Mouse (Mus musculus) heart, embryonic 13.5 days (tissue): Measurements from ENCODE around the gene Kbtbd12. TPM values are rescaled to one million over a fixed set of nuclear protein-coding genes. Genes with fewer than 3 reads are reported as not detected.

ENCODE experiments used
- ATAC-seq: fragments of 200-750 bp; cut with Nextera tagmentation; 2 replicates; pipeline ENCODE4 v1.8.0; 2017; ENCODE audit warnings: moderate TSS enrichment; ENCODE audit not compliant: insufficient number of reproducible peaks, low FRiP score, low TSS enrichment; ENCODE audit errors: extremely low read depth
- H3K27ac ChIP-seq: fragments of 300-500 bp; sonication (generic); replicated peaks from 2 replicates; pipeline ENCODE4 v1.5.1; 2015; ENCODE audit warnings: moderate library complexity, mild to moderate bottlenecking, inconsistent platforms
- H3K27me3 ChIP-seq: fragments of 300-500 bp; sonication (generic); replicated peaks from 2 replicates; pipeline ENCODE4 v1.6.1; 2015; ENCODE audit warnings: mild to moderate bottlenecking, inconsistent platforms
- H3K36me3 ChIP-seq: fragments of 300-500 bp; sonication (generic); 2 replicates; pipeline ENCODE4 v1.6.1; 2015; ENCODE audit warnings: mild to moderate bottlenecking, inconsistent platforms
- H3K4me1 ChIP-seq: fragments of 300-500 bp; sonication (generic); 2 replicates; pipeline ENCODE4 v1.6.1; 2015; ENCODE audit warnings: inconsistent platforms
- H3K4me2 ChIP-seq: fragments of 300-500 bp; sonication (generic); 2 replicates; pipeline ENCODE4 v1.6.1; 2015; ENCODE audit warnings: inconsistent platforms, mild to moderate bottlenecking, moderate library complexity
- H3K4me3 ChIP-seq: fragments of 300-500 bp; sonication (generic); 2 replicates; pipeline ENCODE4 v1.5.1; 2015; ENCODE audit warnings: moderate library complexity, mild to moderate bottlenecking, inconsistent platforms
- H3K9ac ChIP-seq: fragments of 300-500 bp; sonication (generic); 2 replicates; pipeline ENCODE4 v1.6.1; 2015; ENCODE audit warnings: inconsistent platforms, mild to moderate bottlenecking, moderate library complexity
- H3K9me3 ChIP-seq: fragments of 300-500 bp; sonication (generic); 2 replicates; pipeline ENCODE4 v1.6.1; 2016; ENCODE audit warnings: inconsistent platforms
- WGBS: fragments of 180-500 bp; shearing (Covaris S2); methylation state at CpG from one replicate; pipeline ENCODE4 v1.1.7; 2015; ENCODE audit warnings: mixed read lengths; 5-methylcytosine and 5-hydroxymethylcytosine counted together
- polyA plus RNA-seq: library from polyadenylated mRNA; unstranded; fragments of >200 nt; fragmentation: Nextera tagmentation; extraction: Ambion mirVana; gene quantifications from 2 replicates; pipeline ENCODE4 v1.2.1, GENCODE M21; 2015

The Kbtbd12 gene
- polyA plus RNA-seq, 1 experiment from 2014 or later, result 16.6 TPM

GRCm38 (mm10) chr6:88588581-88589256 is 49.0 kb downstream of the Kbtbd12 start:
- H3K4me1 ChIP-seq, result peaks cover 26% of the 10 kb centered on the region
- no peak overlapping the region for H3K4me2 ChIP-seq
- H3K9ac ChIP-seq, result no peak overlapping the region
- WGBS, result 75% methylated on average over 7 of the region's 7 CpGs
- H3K4me3 ChIP-seq, result no peak overlapping the region
- no peaks in the 10 kb centered on the region for H3K36me3 ChIP-seq
- no peak for ATAC-seq
- H3K27ac ChIP-seq, result no peak overlapping the region
- H3K9me3 ChIP-seq, result no peaks in the 10 kb centered on the region
- H3K27me3 ChIP-seq, result peaks cover 7% of the 10 kb centered on the region; the same call in 1 of the 2 replicates

DNA sequence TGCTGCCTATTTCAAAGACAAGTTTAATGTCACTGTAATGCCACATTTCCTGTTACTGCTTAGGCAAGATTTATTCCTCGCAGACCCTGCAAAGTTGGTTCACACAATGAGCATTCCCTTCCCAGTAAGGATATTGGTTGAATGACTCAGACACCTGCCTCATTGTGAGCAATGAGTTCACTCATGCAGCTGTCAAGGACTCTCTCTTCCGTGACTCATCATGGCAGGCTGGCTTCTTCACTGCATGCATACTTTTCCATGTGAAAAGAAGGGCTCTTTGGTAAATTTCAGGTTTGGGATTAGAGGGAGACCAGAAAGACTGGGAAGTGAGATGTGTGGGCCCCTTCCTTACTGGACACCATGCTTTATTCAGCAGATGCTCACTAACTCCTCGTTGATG is 50.7 kb downstream of the Kbtbd12 start:
- no peak overlapping the region for H3K9ac ChIP-seq
- no peak for ATAC-seq
- H3K4me3 ChIP-seq, result no peak overlapping the region
- 71% methylated on average over 3 of the region's 3 CpGs for WGBS
- H3K27ac ChIP-seq, result no peak overlapping the region
- peaks cover 7% of the 10 kb centered on the region; the same call in 1 of the 2 replicates for H3K27me3 ChIP-seq
- H3K4me1 ChIP-seq, result peaks cover 17% of the 10 kb centered on the region
- no peaks in the 10 kb centered on the region for H3K9me3 ChIP-seq
- no peaks in the 10 kb centered on the region for H3K36me3 ChIP-seq
- no peak overlapping the region for H3K4me2 ChIP-seq

- H3K27me3 ChIP-seq, result peaks cover 7% of the 10 kb centered on the region; the same call in 1 of the 2 replicates
- ATAC-seq, result no peak
- H3K36me3 ChIP-seq, result no peaks in the 10 kb centered on the region
- H3K4me2 ChIP-seq, result no peak overlapping the region
- no peaks in the 10 kb centered on the region for H3K9me3 ChIP-seq
- no peak overlapping the region for H3K27ac ChIP-seq
- WGBS, result 69% methylated on average over 4 of the region's 4 CpGs
- no peak overlapping the region for H3K4me3 ChIP-seq
- H3K9ac ChIP-seq, result no peak overlapping the region
- no peaks in the 10 kb centered on the region for H3K4me1 ChIP-seq
These were observed 53.8 kb downstream of the Kbtbd12 start for GRCm38 (mm10) chr6:88583950-88584349.

- no peaks in the 10 kb centered on the region for H3K36me3 ChIP-seq
- no peak overlapping the region for H3K4me2 ChIP-seq
- H3K4me3 ChIP-seq, result no peak overlapping the region
- no peak for ATAC-seq
- H3K27me3 ChIP-seq, result no peaks in the 10 kb centered on the region
- WGBS, result 73% methylated on average over 11 of the region's 11 CpGs
- no peaks in the 10 kb centered on the region for H3K4me1 ChIP-seq
- no peak overlapping the region for H3K27ac ChIP-seq
- H3K9me3 ChIP-seq, result 0 out of 2 replicates have a peak, but pooled peaks cover 5% of the 10 kb centered on the region
- no peak overlapping the region for H3K9ac ChIP-seq
These were observed 61.3 kb downstream of the Kbtbd12 start for GRCm38 (mm10) chr6:88576495-88576894.

GRCm38 (mm10) chr6:88566676-88567075 is 71.1 kb downstream of the Kbtbd12 start:
- Histone ChIP-seq H3K27me3 (peaks cover 33% of the 10 kb centered on the region), H3K27ac (no peak overlapping the region), H3K4me2 (peak overlapping the region; percentile 54), H3K36me3 (no peaks in the 10 kb centered on the region), H3K9ac (no peak overlapping the region), H3K4me1 (peaks cover 11% of the 10 kb centered on the region; the same call in 1 of the 2 replicates), H3K4me3 (no peak overlapping the region), H3K9me3 (no peaks in the 10 kb centered on the region)
- WGBS, result 26% methylated on average over 7 of the region's 7 CpGs
- ATAC-seq, result no peak

DNA sequence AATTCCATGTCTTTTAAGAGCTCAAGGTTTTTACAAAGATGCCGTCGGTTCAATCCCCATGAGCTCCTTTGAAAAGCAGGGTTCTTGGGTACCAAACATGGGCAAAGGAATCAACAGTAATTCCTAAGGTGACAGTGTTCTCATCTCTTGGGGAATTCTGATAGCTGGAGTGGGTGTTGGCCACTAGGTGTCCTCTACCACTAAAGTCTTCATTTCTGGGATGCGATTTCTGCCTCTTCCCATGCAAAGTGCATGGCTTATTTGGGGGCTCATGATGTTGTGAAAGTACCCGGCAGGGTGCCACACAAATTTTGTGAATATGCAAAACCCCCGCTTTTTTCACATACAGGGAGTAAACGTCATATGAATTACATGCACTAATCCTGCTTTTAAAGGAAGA is 72.7 kb downstream of the Kbtbd12 start:
- no peaks in the 10 kb centered on the region for H3K9me3 ChIP-seq
- H3K4me2 ChIP-seq, result no peak overlapping the region
- H3K27ac ChIP-seq, result no peak overlapping the region
- no peak for ATAC-seq
- 24% methylated on average over 6 of the region's 6 CpGs for WGBS
- H3K27me3 ChIP-seq, result peaks cover 36% of the 10 kb centered on the region
- H3K4me1 ChIP-seq, result peaks cover 11% of the 10 kb centered on the region; the same call in 1 of the 2 replicates
- H3K4me3 ChIP-seq, result no peak overlapping the region
- H3K9ac ChIP-seq, result no peak overlapping the region
- H3K36me3 ChIP-seq, result no peaks in the 10 kb centered on the region

DNA sequence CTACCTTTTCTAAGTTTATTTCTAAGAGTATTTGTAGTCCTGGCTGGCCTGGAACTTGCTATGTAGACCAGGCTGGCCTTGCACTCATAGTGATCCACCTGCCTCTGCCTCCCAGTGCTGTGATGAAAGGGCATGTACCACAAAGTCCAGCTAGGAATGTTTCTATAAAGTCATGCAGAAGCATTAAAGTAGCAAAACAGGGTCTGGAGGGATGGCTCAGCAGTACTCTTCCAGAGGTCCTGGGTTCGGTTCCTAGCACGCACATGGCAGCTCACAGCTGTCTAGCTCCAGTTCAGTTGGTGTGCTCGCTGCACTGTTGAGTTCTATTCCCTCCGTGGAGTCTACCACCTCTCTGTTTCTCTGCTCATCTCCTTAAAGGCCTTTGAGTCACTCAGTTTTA is 77.6 kb downstream of the Kbtbd12 start:
- no peaks in the 10 kb centered on the region for H3K36me3 ChIP-seq
- no peak overlapping the region for H3K4me2 ChIP-seq
- H3K9ac ChIP-seq, result no peak overlapping the region
- no peaks in the 10 kb centered on the region for H3K4me1 ChIP-seq
- H3K9me3 ChIP-seq, result no peaks in the 10 kb centered on the region
- H3K27me3 ChIP-seq, result peaks cover 18% of the 10 kb centered on the region
- H3K27ac ChIP-seq, result no peak overlapping the region
- no peak for ATAC-seq
- 80% methylated on average over 4 of the region's 4 CpGs for WGBS
- H3K4me3 ChIP-seq, result no peak overlapping the region

DNA sequence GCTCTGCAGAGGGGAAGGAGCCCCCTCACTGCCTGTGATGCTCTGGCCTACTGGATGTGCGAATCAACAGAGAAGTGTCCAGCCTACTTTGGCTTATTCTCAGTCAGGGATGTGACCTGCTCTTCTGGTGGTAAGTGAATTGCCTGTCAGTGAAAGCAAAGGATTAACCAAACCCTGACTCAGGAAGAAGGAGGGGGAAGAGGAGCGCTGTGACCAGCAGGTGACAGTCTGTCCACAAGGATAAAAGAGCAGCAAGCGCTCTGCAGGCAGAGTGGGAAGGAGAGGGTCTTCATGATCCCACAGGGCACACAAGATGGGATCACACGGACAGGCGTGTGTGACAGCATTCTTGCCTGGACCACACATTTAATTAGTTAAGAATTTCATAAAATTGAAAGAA is 78.1 kb downstream of the Kbtbd12 start:
- ATAC-seq, result no peak
- Histone ChIP-seq H3K9me3 (no peaks in the 10 kb centered on the region), H3K9ac (no peak overlapping the region), H3K27ac (no peak overlapping the region), H3K4me1 (no peaks in the 10 kb centered on the region), H3K4me3 (no peak overlapping the region), H3K27me3 (peaks cover 15% of the 10 kb centered on the region), H3K4me2 (no peak overlapping the region), H3K36me3 (no peaks in the 10 kb centered on the region)
- WGBS, result 43% methylated on average over 5 of the region's 5 CpGs

DNA sequence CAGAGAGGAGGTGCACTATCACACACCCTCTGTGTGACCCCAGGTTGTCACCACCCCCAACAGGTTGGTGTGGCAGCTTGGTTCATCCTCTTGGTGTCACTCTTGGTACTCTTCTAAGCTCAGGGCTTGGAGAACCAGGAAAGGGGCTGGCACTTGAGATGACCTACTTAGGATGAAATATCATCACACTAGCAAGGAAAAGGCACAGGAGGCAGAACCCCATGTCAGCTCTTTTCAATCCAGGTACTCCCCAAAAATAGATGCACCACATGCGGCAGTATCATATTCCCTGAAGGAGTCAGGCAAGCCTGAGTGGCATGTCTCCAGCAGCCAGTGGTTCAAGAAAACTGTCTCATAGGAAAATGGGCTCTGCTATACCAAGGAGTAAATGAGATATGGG is 79.7 kb downstream of the Kbtbd12 start:
- Histone ChIP-seq H3K4me3 (no peak overlapping the region), H3K4me2 (no peak overlapping the region), H3K27me3 (peaks cover 5% of the 10 kb centered on the region; the same call in 1 of the 2 replicates), H3K4me1 (no peaks in the 10 kb centered on the region), H3K36me3 (no peaks in the 10 kb centered on the region), H3K9ac (no peak overlapping the region), H3K9me3 (no peaks in the 10 kb centered on the region), H3K27ac (no peak overlapping the region)
- ATAC-seq, result no peak
- WGBS, result 52% methylated on average over 1 of the region's 1 CpGs

GRCm38 (mm10) chr6:88557548-88557947 is 80.2 kb downstream of the Kbtbd12 start:
- no peak for ATAC-seq
- Histone ChIP-seq H3K4me3 (no peak overlapping the region), H3K36me3 (no peaks in the 10 kb centered on the region), H3K4me2 (no peak overlapping the region), H3K4me1 (no peaks in the 10 kb centered on the region), H3K27ac (no peak overlapping the region), H3K9me3 (no peaks in the 10 kb centered on the region), H3K9ac (no peak overlapping the region), H3K27me3 (peaks cover 6% of the 10 kb centered on the region; the same call in 1 of the 2 replicates)
- 15% methylated on average over 4 of the region's 4 CpGs for WGBS

- H3K36me3 ChIP-seq, result no peaks in the 10 kb centered on the region
- 0 out of 2 replicates have a peak, but pooled peaks cover 6% of the 10 kb centered on the region for H3K4me1 ChIP-seq
- no peak overlapping the region for H3K4me2 ChIP-seq
- no peak overlapping the region for H3K9ac ChIP-seq
- no peak overlapping the region for H3K4me3 ChIP-seq
- 78% methylated on average over 2 of the region's 2 CpGs for WGBS
- H3K27ac ChIP-seq, result no peak overlapping the region
- no peaks in the 10 kb centered on the region for H3K9me3 ChIP-seq
- H3K27me3 ChIP-seq, result peaks cover 42% of the 10 kb centered on the region
- ATAC-seq, result no peak
These were observed 87.8 kb downstream of the Kbtbd12 start for GRCm38 (mm10) chr6:88549916-88550315.
